Mouse (Mus musculus) lung, postnatal 0 days (tissue): ENCODE data around the gene Fgd4. TPM values are rescaled to one million over a fixed set of nuclear protein-coding genes. Genes with fewer than 3 reads are reported as not detected.
A peak's percentile ranks its signal among the peaks of the same experiment; 100 is the strongest.

Experiments used
- ATAC-seq: fragments of 200-750 bp; cut with Nextera tagmentation; 2 replicates; pipeline ENCODE4 v1.8.0; 2017; ENCODE audit warnings: moderate library complexity
- DNase-seq: peaks from one replicate; pipeline ENCODE4 v3.0.0-alpha.2; 2016; ENCODE audit warnings: low spot score
- H3K27ac ChIP-seq: fragments of 300-500 bp; sonication (generic); 2 replicates; pipeline ENCODE4 v1.5.1; 2014; ENCODE audit warnings: antibody characterized with exemption, mild to moderate bottlenecking, low read length, mixed read lengths
- H3K27me3 ChIP-seq: fragments of 300-500 bp; sonication (generic); replicated peaks from 2 replicates; pipeline ENCODE4 v1.6.1; 2014; ENCODE audit warnings: low read length, mixed read lengths; ENCODE audit not compliant: insufficient read depth
- H3K36me3 ChIP-seq: fragments of 300-500 bp; sonication (generic); 2 replicates; pipeline ENCODE4 v1.6.1; 2014; ENCODE audit warnings: low read length, mixed read lengths; ENCODE audit not compliant: insufficient read depth
- H3K4me1 ChIP-seq: fragments of 300-500 bp; sonication (generic); 2 replicates; pipeline ENCODE4 v1.6.1; 2014; ENCODE audit warnings: antibody characterized with exemption, low read depth, low read length, mixed read lengths; ENCODE audit not compliant: insufficient read depth
- H3K4me2 ChIP-seq: fragments of 300-500 bp; sonication (generic); replicated peaks from 2 replicates; pipeline ENCODE4 v1.6.1; 2014; ENCODE audit warnings: low read depth, mild to moderate bottlenecking, low read length, moderate library complexity, mixed read lengths
- H3K4me3 ChIP-seq: fragments of 300-500 bp; sonication (generic); 2 replicates; pipeline ENCODE4 v1.5.1; 2014; ENCODE audit warnings: low read depth, low read length
- H3K9ac ChIP-seq: fragments of 300-500 bp; sonication (generic); replicated peaks from 2 replicates; pipeline ENCODE4 v1.6.1; 2014; ENCODE audit warnings: low read depth, mild to moderate bottlenecking
- H3K9me3 ChIP-seq: fragments of 300-500 bp; sonication (generic); 2 replicates; pipeline ENCODE4 v1.6.1; 2016; ENCODE audit warnings: low read length, mixed read lengths
- CTCF ChIP-seq: IDR thresholded peaks from 2 replicates; pipeline ENCODE4 v1.5.1; 2016; ENCODE audit warnings: antibody characterized with exemption, mild to moderate bottlenecking
- EP300 ChIP-seq: IDR thresholded peaks from 2 replicates; pipeline ENCODE4 v1.6.1; 2016; ENCODE audit warnings: antibody characterized with exemption, mild to moderate bottlenecking, control low read depth
- WGBS: fragments of 180-500 bp; shearing (Covaris S2); extraction: QIAGEN DNeasy Blood & Tissue Kit; methylation state at CpG from one replicate; pipeline ENCODE4 v1.1.7; 2014; 5-methylcytosine and 5-hydroxymethylcytosine counted together
- polyA plus RNA-seq: library from polyadenylated mRNA; unstranded; fragments of >200 nt; fragmentation: Nextera tagmentation; extraction: Ambion mirVana; gene quantifications from 2 replicates; pipeline ENCODE4 v1.2.1, GENCODE M21; 2015

Fgd4 gene
- polyA plus RNA-seq, 1 experiment from 2014 or later, result 4.0 TPM

DNA sequence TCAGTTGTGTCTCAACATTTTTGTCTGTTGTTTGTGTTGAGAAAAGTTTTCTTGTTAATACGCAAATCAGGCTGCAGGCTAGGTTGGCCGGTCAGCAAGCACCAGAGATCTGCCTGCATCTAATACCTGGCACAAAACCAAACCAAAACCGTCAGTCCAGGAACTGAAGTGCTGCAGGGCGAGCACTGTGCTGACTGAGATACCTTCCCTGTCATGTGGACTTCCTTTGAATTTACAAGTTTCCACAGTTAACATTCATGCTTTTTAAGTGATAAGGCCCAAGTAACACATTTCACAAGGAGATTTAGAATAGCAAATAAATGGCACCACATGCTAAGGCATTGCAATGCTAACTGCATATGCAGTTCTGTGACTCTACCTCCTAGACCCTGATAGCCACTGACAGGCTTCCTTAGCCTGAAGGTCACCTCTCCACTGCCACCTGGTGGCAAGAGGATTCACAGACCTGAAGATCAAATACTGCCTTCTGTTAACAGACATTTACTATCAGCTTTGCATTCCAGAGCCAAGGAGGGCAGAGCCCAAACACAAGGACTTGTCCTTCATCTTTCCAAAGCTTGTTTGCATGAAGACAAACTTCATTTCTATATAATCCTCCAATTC is 15.8 kb downstream of the Fgd4 start:
- Histone ChIP-seq H3K9ac (no peak overlapping the region), H3K4me1 (no peaks in the 10 kb centered on the region), H3K4me2 (no peak overlapping the region), H3K4me3 (no peak overlapping the region), H3K27me3 (no peaks in the 10 kb centered on the region), H3K9me3 (no peaks in the 10 kb centered on the region), H3K36me3 (no peaks in the 10 kb centered on the region), H3K27ac (no peak overlapping the region)
- peak; percentile 55 for ATAC-seq
- 53% methylated on average over 4 of the region's 4 CpGs for WGBS
- TF ChIP-seq EP300 (no peak), CTCF (peak; percentile 92)
- DNase-seq, result peak; percentile 79

- Histone ChIP-seq H3K4me2 (no peak overlapping the region), H3K9me3 (no peaks in the 10 kb centered on the region), H3K4me3 (no peak overlapping the region), H3K9ac (no peak overlapping the region), H3K4me1 (no peaks in the 10 kb centered on the region), H3K27me3 (no peaks in the 10 kb centered on the region), H3K36me3 (no peaks in the 10 kb centered on the region), H3K27ac (no peak overlapping the region)
- TF ChIP-seq CTCF (no peak), EP300 (no peak)
- DNase-seq (no peak), ATAC-seq (no peak)
These were observed 23.8 kb downstream of the Fgd4 start for GRCm38 (mm10) chr16:16576556-16576955.

DNA sequence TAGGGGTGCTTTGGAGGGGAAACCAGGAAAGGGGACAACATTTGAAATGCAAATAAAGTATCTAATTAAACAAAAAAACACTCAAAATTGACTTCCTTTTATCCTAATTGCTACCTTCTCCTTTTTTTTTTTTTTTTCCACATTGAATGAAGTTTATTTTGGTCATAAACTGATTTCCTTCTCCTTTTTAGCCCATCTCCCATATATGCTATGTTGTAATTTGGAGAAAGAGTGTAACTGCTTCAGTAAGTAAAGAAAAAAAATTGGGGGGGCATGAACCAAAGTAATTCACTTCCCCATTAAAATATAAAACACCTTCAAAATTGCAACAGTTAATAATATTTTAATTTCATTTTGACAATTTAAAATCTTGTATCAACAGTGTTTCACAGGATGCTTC is 25.8 kb downstream of the Fgd4 start:
- no peak for TF ChIP-seq EP300
- TF ChIP-seq CTCF, result no peak
- Histone ChIP-seq H3K27ac (no peak overlapping the region), H3K4me2 (no peak overlapping the region), H3K4me1 (no peaks in the 10 kb centered on the region), H3K36me3 (no peaks in the 10 kb centered on the region), H3K9me3 (no peaks in the 10 kb centered on the region), H3K27me3 (no peaks in the 10 kb centered on the region), H3K4me3 (no peak overlapping the region), H3K9ac (no peak overlapping the region)
- ATAC-seq, result no peak
- no peak for DNase-seq

GRCm38 (mm10) chr16:16573167-16573566 is 27.2 kb downstream of the Fgd4 start:
- Histone ChIP-seq H3K9me3 (no peaks in the 10 kb centered on the region), H3K27me3 (no peaks in the 10 kb centered on the region), H3K36me3 (no peaks in the 10 kb centered on the region), H3K27ac (no peak overlapping the region), H3K9ac (no peak overlapping the region), H3K4me1 (no peaks in the 10 kb centered on the region), H3K4me2 (no peak overlapping the region), H3K4me3 (no peak overlapping the region)
- DNase-seq, result no peak
- TF ChIP-seq CTCF, result no peak
- TF ChIP-seq EP300, result no peak
- ATAC-seq, result no peak
- WGBS, result 97% methylated on average over 1 of the region's 1 CpGs

- 68% methylated on average over 3 of the region's 3 CpGs for WGBS
- no peaks in the 10 kb centered on the region for H3K4me1 ChIP-seq
- no peak for ATAC-seq
These were observed 29.0 kb downstream of the Fgd4 start for GRCm38 (mm10) chr16:16571356-16571755.

GRCm38 (mm10) chr16:16566786-16567185 is 33.6 kb downstream of the Fgd4 start:
- H3K9ac ChIP-seq, result no peak overlapping the region
- H3K9me3 ChIP-seq, result no peaks in the 10 kb centered on the region
- H3K4me3 ChIP-seq, result no peak overlapping the region
- no peak overlapping the region for H3K4me2 ChIP-seq
- ATAC-seq (no peak), DNase-seq (no peak)
- no peak overlapping the region for H3K27ac ChIP-seq
- no peak for TF ChIP-seq EP300
- no peak for TF ChIP-seq CTCF
- H3K27me3 ChIP-seq, result no peaks in the 10 kb centered on the region
- 58% methylated on average over 1 of the region's 1 CpGs for WGBS
- H3K4me1 ChIP-seq, result no peaks in the 10 kb centered on the region
- H3K36me3 ChIP-seq, result no peaks in the 10 kb centered on the region

More at GRCm38 (mm10) chr16:16571356-16571755, 29.0 kb downstream of the Fgd4 start:
- H3K36me3 ChIP-seq, result no peaks in the 10 kb centered on the region
- H3K27me3 ChIP-seq, result no peaks in the 10 kb centered on the region
- H3K27ac ChIP-seq, result no peak overlapping the region
- no peaks in the 10 kb centered on the region for H3K9me3 ChIP-seq
- no peak overlapping the region for H3K9ac ChIP-seq
- DNase-seq, result peak; percentile 59
- no peak overlapping the region for H3K4me3 ChIP-seq
- TF ChIP-seq CTCF, result no peak
- H3K4me2 ChIP-seq, result no peak overlapping the region

DNA sequence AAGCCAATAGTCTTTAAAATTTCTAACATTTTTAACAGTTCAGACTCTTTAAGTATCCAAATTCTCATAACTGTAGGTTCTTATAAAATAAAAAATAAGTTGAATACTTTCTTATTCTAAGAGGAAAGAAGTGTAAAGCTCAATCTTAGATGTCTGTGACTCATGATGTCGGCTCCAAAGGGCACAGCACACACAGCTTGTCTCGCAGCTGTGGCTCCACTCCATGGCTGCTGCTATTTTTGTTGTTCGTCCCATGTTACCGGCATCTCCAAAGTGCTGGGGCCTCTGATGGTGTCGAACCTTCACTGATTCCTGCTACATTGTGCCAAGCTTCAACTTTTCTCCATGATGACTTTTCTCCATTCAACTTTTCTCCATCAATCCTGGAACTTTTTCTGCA is 34.1 kb downstream of the Fgd4 start:
- WGBS, result 77% methylated on average over 5 of the region's 5 CpGs
- H3K4me2 ChIP-seq, result no peak overlapping the region
- H3K4me3 ChIP-seq, result no peak overlapping the region
- H3K9ac ChIP-seq, result no peak overlapping the region
- DNase-seq, result no peak
- no peak for ATAC-seq
- H3K36me3 ChIP-seq, result no peaks in the 10 kb centered on the region
- TF ChIP-seq CTCF (no peak), EP300 (no peak)
- no peak overlapping the region for H3K27ac ChIP-seq
- no peaks in the 10 kb centered on the region for H3K4me1 ChIP-seq
- no peaks in the 10 kb centered on the region for H3K9me3 ChIP-seq
- H3K27me3 ChIP-seq, result no peaks in the 10 kb centered on the region
